Mouse (Mus musculus) kidney, adult 11 months (tissue): Measurements from ENCODE around the gene Ifit3b.
"Not testable (repeated sequence)": the region's sequence is repeated elsewhere in the genome, so short reads cannot be mapped to it uniquely, and the experiment has no call there.

ENCODE experiments used
- DNase-seq: peaks from one replicate; pipeline ENCODE4 v3.0.0; 2022

Gene Ifit3b

DNA sequence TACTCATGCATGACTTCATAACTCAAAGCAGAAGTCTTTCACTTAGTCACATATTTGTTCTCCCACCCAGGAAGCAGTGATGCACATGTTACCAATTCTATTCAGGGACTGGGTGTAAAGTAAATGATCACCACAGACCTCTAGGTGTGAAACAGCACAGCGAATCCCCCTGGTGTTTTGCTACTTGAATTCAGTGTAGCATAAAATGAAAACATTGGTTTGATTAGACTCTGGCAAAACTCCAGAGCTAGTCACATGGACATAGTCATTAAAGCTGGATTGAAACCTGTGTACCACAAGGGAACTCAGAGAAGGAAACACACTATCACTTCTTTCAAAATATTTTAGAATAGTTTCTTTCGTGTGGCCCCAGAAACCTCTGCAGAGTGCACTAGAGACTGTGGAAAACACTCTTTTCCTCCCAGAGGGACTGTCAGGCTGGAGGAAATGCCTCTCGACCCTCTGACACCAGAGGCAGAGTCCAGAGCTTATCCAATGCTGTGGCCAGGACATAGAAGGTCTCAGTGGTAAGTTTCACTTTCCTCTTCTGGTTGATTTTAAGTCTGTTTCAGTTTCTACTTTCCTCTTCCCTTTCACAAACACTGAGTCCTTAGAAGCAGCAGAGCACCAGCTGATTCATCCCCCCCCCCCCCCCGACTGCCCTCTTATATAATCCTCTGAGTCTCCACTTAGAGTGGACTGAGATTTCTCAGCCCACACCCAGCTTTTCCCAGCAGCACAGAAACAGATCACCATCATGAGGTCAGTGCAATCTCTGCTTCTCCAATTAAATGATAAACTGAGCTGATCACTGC lies at the start of gene Ifit3b:
Ifit3b (plus strand) TSS at position 734 of the 815 bp plus-strand sequence.
- peak; percentile 75 for DNase-seq

DNA sequence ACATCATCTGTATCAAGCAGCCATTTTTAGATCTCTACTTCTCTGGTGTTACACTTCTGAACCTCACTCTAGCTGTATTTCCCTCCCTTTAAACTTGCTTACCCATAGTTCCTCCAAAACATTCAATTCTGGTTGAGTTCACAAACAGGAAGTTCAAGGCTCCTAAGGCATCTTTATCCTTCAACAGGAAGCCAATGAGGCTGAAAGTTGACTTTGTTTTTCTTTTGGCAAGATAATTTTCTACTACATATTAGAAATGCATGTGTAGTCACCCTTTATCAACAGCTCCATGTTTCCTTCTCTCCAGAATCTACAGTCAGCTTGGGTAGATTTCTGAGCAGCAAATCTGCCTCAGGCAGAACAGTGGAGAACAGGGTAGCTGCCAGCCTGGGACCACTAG lies 45.2 kb upstream of the Ifit3b start:
- no peak for DNase-seq

- no peak for DNase-seq
Observed at GRCm38 (mm10) chr19:34566178-34566784, 41.5 kb upstream of the Ifit3b start.

GRCm38 (mm10) chr19:34568988-34569895 lies 38.5 kb upstream of the Ifit3b start:
- DNase-seq, result peak; percentile 43

GRCm38 (mm10) chr19:34569896-34570476 lies 37.8 kb upstream of the Ifit3b start:
- DNase-seq, result peak; percentile 12

- no peak for DNase-seq
Observed at GRCm38 (mm10) chr19:34571080-34571479, 36.7 kb upstream of the Ifit3b start.

GRCm38 (mm10) chr19:34573650-34574049 lies 34.1 kb upstream of the Ifit3b start:
- DNase-seq, result no peak

DNA sequence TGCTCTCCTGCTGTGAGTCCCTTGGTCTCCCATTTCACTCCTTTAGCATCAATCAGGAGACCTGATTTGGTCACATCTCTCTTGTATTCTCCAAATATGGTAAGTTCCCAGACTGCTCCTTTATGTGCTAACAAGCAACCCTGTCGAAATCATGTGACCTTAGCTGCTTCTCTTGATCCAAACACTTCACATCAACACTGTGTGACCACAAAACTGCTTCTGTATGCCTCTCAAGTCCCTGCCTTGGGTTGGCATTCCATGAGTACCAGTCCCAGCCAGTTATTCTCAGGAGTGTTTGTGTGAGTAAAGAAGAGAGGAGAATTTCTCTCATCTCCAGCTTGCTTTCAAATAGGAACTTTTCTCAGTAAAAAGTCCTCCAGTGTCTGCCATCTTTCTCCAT lies 30.6 kb upstream of the Ifit3b start:
- no peak for DNase-seq

DNA sequence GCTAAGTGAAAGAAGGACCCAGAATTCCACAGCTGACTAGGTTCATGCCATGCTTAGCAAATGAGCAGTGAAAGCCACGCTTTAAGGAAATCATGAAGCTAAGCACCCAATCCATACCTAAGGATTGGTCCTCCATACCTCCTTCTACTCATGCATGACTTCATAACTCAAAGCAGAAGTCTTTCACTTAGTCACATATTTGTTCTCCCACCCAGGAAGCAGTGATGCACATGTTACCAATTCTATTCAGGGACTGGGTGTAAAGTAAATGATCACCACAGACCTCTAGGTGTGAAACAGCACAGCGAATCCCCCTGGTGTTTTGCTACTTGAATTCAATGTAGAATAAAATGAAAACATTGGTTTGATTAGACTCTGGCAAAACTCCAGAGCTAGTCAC lies 25.1 kb upstream of the Ifit3b start:
- DNase-seq, result not testable (repeated sequence)

GRCm38 (mm10) chr19:34583126-34583766 lies 24.5 kb upstream of the Ifit3b start, which contains the start of gene Ifit3:
Gene Ifit3, plus strand, starts transcription at chr19:34583531.
- peak; percentile 52 for DNase-seq

GRCm38 (mm10) chr19:34585740-34586458 lies 21.9 kb upstream of the Ifit3b start:
- not testable (repeated sequence) for DNase-seq

- not testable (repeated sequence) for DNase-seq
Observed at GRCm38 (mm10) chr19:34587898-34588692, 19.7 kb upstream of the Ifit3b start.

DNA sequence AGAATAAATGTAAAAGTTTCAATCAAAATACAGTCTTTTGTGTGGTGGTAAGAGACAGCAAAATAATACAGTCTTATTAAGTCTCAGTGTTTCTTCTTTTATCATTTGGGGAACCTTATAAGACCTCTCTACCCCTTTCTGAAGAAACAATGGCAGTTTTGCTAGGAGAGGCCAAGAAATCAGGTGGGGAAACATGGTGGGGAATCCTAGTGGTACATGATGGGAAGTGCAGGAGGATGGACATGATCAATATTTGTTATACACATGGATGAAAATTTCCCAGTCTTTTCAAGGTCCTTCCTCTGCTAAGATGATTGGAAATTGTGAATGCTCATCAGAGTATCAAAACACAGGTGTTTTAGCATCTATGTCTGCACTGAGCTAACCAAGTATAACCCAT lies 18.8 kb upstream of the Ifit3b start:
- DNase-seq, result no peak

DNA sequence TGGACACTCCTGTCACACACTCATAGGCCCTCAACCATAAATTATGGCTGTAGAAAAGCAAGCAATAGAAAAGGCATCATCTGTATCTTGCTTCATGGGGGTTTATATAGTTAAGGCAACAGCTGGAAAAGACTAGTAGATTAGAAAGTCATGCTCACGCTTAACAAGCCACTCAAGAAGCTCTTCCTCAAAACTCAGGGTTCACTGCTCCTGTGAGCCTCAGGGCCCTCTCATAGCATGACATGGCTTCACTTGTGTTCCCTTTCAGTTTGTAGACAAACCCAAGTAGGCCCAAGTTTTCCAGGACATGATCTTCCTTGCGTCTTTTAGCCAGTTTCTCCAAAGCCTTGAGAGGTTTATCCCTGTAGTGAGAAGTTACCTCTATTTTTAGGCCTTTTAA lies 14.3 kb upstream of the Ifit3b start:
- no peak for DNase-seq

DNA sequence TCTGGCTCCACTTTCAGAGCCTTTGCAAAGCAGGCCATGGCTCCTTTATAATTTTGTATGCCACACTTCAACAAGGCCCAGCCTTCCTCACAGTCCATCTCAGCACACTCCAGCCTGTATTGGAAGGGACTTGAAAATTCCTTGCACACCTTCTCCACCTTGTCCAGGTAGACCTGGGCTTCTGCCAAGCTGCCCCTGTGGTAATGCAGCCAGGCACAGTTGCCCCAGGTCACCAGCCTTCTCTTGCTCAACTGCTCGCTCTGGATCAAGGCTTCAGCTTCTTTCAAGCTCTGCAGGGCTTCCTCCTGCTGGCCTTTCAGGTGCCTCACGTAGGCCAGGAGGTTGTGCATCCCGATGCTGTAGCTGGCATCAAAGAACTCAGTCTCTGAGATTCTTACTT lies 13.2 kb upstream of the Ifit3b start:
- not testable (repeated sequence) for DNase-seq

- no peak for DNase-seq
Observed at GRCm38 (mm10) chr19:34596811-34597210, 11.0 kb upstream of the Ifit3b start.

- peak; percentile 51 for DNase-seq
Observed at GRCm38 (mm10) chr19:34598341-34598740, 9.4 kb upstream of the Ifit3b start.

- DNase-seq, result not testable (repeated sequence)
Observed at GRCm38 (mm10) chr19:34599250-34599649, 8.5 kb upstream of the Ifit3b start.

- DNase-seq, result not testable (repeated sequence)
Observed at GRCm38 (mm10) chr19:34601888-34602287, 5.9 kb upstream of the Ifit3b start, which contains the start of gene Ifit1bl1. Gene Ifit1bl1, minus strand, starts transcription at chr19:34601956.

GRCm38 (mm10) chr19:34605472-34605871 lies 2.3 kb upstream of the Ifit3b start:
- DNase-seq, result no peak

DNA sequence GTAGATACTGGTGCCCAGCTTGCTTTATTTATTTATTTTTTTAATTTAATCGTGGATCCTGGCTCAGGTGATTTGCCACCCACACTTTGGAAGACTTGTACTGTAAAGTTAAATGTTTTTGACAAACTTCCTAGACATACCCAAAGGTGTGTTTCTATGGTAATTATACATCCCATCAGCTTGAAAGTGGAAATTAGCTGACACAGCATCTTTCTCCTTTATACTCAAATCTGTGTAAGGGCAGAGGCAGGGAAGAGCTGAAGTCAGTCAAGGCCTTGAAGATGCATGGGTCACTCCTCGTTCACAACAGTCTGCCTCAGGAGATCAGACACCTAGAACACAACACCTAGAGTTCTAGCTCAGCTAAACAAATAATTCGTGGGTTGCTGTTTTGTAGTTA lies 2.3 kb downstream of the Ifit3b start:
- DNase-seq, result not testable (repeated sequence)
